Mouse (Mus musculus) bone marrow macrophage, adult 2 months (primary cell): ENCODE measurements around the gene Mvk. TPM values are rescaled to one million over a fixed set of nuclear protein-coding genes. Genes with fewer than 3 reads are reported as not detected.

Source experiments
- H3K27ac ChIP-seq: 2 replicates; pipeline ENCODE4 v1.5.1; 2012; ENCODE audit warnings: low read depth, low read length; ENCODE audit not compliant: insufficient read depth
- H3K4me1 ChIP-seq: 2 replicates; pipeline ENCODE4 v1.6.1; 2012; ENCODE audit warnings: low read length; ENCODE audit not compliant: control insufficient read depth, insufficient read depth
- H3K4me3 ChIP-seq: 2 replicates; pipeline ENCODE4 v1.5.1; 2012; ENCODE audit warnings: mild to moderate bottlenecking, low read length, moderate library complexity; ENCODE audit not compliant: insufficient read depth
- CTCF ChIP-seq: IDR thresholded peaks from 2 replicates; pipeline ENCODE4 v1.5.1; 2012; ENCODE audit warnings: low read depth, mild to moderate bottlenecking, low read length, moderate library complexity
- POLR2A ChIP-seq: IDR thresholded peaks from 2 replicates; pipeline ENCODE4 v1.6.1; 2012; ENCODE audit warnings: mild to moderate bottlenecking, low read depth, low read length, borderline replicate concordance
- polyA plus RNA-seq: library from polyadenylated mRNA; stranded (reverse); fragments of >200 nt; gene quantifications from 2 replicates; pipeline ENCODE4 v1.2.4, GENCODE M21; 2012; ENCODE audit not compliant: missing spikeins, insufficient read depth, insufficient read length

Mvk gene
- polyA plus RNA-seq, 1 experiment = 13.3 TPM

GRCm38 (mm10) chr5:114468007-114468406 is 23.9 kb downstream of the Mvk start:
- H3K4me1 ChIP-seq = no peaks in the 10 kb centered on the region
- H3K27ac ChIP-seq = no peak overlapping the region
- no peak overlapping the region for H3K4me3 ChIP-seq
- TF ChIP-seq CTCF (no peak), POLR2A (no peak)

GRCm38 (mm10) chr5:114470359-114470758 is 26.3 kb downstream of the Mvk start:
- TF ChIP-seq CTCF (no peak), POLR2A (no peak)
- Histone ChIP-seq H3K4me1 (no peaks in the 10 kb centered on the region), H3K27ac (no peak overlapping the region), H3K4me3 (no peak overlapping the region)

- Histone ChIP-seq H3K27ac (no peak overlapping the region), H3K4me3 (no peak overlapping the region), H3K4me1 (no peaks in the 10 kb centered on the region)
- no peak for TF ChIP-seq POLR2A
- no peak for TF ChIP-seq CTCF
Measured at GRCm38 (mm10) chr5:114474741-114475491, 30.8 kb downstream of the Mvk start.

GRCm38 (mm10) chr5:114478267-114478666 is 34.2 kb downstream of the Mvk start:
- TF ChIP-seq CTCF (no peak), POLR2A (no peak)
- Histone ChIP-seq H3K27ac (no peak overlapping the region), H3K4me1 (no peaks in the 10 kb centered on the region), H3K4me3 (no peak overlapping the region)

- Histone ChIP-seq H3K4me1 (no peaks in the 10 kb centered on the region), H3K4me3 (no peak overlapping the region), H3K27ac (no peak overlapping the region)
- TF ChIP-seq CTCF = no peak
- no peak for TF ChIP-seq POLR2A
Measured at GRCm38 (mm10) chr5:114482587-114483011, 38.5 kb downstream of the Mvk start.

- Histone ChIP-seq H3K27ac (no peak overlapping the region), H3K4me1 (no peaks in the 10 kb centered on the region), H3K4me3 (no peak overlapping the region)
- TF ChIP-seq CTCF = no peak
- TF ChIP-seq POLR2A = no peak
Measured at GRCm38 (mm10) chr5:114485685-114486084, 41.6 kb downstream of the Mvk start.

GRCm38 (mm10) chr5:114489570-114489969 is 45.5 kb downstream of the Mvk start:
- Histone ChIP-seq H3K27ac (no peak overlapping the region), H3K4me1 (no peaks in the 10 kb centered on the region), H3K4me3 (no peak overlapping the region)
- TF ChIP-seq POLR2A = no peak
- no peak for TF ChIP-seq CTCF

- H3K4me3 ChIP-seq = no peak overlapping the region
- no peaks in the 10 kb centered on the region for H3K4me1 ChIP-seq
- no peak overlapping the region for H3K27ac ChIP-seq
- no peak for TF ChIP-seq POLR2A
- no peak for TF ChIP-seq CTCF
Measured at GRCm38 (mm10) chr5:114490241-114490640, 46.2 kb downstream of the Mvk start.

GRCm38 (mm10) chr5:114494761-114495160 is 50.7 kb downstream of the Mvk start:
- Histone ChIP-seq H3K4me1 (no peaks in the 10 kb centered on the region), H3K27ac (no peak overlapping the region), H3K4me3 (no peak overlapping the region)
- TF ChIP-seq CTCF = no peak
- TF ChIP-seq POLR2A = no peak

GRCm38 (mm10) chr5:114501252-114501651 is 57.2 kb downstream of the Mvk start:
- no peak overlapping the region for H3K27ac ChIP-seq
- H3K4me1 ChIP-seq = no peaks in the 10 kb centered on the region
- TF ChIP-seq CTCF = no peak
- no peak for TF ChIP-seq POLR2A
- H3K4me3 ChIP-seq = no peak overlapping the region
